Mouse (Mus musculus) spleen, adult 10 weeks (tissue): ENCODE measurements around the gene Slbp. TPM values are rescaled to one million over a fixed set of nuclear protein-coding genes. Genes with fewer than 3 reads are reported as not detected.

Source experiments
- polyA plus RNA-seq: library from polyadenylated mRNA; stranded (reverse); fragments of 350-450 nt; fragmentation: Illumina TruSeq; extraction: RNeasy Lipid Tissue Mini Kit (QIAGEN cat#74804); gene quantifications from one replicate; pipeline ENCODE4 v1.2.3, GENCODE M21; 2015; ENCODE audit warnings: low replicate concordance; ENCODE audit not compliant: insufficient read depth

Gene Slbp
- 110 TPM for polyA plus RNA-seq

DNA sequence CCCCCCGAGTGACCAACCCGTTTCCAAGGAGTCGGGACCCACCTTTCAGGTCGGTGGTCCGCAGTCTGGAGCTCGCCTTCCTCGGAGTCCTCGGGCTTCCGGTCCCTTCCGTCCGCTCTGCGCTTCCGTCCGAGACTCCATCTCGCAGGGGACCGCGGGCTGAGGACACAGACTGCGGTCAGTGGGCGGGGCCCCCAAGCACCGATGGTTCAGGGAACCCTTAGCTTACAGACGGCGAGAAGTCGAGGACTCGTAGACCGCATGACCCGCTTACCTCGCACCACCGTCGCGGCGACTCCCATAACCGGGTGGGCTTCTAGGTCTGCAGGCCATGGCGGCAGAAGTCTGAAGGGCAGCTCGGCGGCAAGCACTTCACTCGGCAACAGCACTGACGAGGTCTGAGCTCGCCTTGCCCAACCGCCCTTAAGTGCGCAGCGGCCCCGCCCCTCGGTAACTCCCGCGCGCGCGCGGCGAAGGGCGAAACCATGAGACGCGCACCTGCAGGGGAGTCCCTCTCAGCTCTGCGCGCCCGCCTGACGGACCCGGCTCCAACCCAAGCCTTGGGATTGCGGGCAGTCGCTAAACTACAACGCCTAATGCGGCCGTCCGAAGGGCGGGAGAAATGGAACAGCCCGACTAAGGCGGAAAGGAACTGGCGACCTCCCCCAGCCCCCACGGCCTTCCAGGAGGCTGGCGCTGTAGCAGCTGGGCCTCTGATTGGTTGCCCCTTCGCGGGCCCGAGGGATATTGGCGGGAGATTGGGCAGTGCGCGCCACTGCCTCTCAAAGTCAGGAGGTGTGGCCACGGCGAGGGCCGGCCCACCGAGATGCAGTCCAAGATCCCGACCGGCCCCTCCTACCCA lies at the start of gene Slbp:
Slbp (minus strand) TSS at position 654 of the 862 bp plus-strand sequence.

DNA sequence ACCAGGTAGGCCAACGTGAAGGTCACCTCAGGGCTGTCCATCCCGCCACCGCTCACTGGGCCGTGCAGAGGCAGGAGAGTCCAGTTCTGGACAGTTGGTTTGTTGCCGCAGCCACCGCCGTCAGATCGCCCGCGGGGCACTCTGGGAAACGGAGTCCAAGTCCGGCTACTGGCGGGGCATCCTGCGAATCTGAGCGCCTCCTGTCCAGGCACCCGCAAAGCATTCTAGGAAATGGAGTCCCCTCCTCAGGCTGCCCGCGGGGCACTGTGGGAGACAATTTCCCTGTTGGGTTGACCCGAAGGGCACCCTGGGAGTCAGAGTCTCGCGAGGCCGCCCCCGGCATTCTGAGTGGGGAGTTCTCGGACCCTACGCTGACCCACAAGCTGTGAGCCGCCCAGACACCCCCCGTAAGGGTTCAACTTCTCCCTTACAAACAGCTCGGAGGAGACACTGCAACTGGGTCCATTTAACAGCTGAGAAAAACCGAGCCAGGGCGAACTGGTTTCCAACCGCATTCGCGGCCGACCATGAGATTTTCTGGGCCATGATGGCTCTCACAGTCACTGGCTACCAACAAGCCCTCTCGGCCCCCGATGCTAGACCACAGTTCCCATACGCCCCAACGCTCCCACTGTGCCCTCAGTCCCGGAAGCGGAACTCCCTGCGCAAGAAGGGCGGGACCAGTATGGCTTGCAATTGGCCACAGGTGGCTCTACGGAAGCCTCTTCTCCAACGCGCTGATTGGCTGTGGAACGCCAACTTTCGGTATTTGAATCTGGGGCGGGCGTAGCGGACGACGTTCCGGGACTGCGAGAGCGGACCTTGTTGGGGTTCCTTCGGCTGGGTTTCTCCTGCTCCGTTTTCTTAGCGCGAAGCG lies 5.7 kb upstream of the Slbp start, which contains the start of the genes Tacc3 and Tmem129:
Tacc3 (plus strand) TSS at position 342 of the 877 bp plus-strand sequence.
Tmem129 (minus strand) TSS at position 630 of the 877 bp plus-strand sequence.

DNA sequence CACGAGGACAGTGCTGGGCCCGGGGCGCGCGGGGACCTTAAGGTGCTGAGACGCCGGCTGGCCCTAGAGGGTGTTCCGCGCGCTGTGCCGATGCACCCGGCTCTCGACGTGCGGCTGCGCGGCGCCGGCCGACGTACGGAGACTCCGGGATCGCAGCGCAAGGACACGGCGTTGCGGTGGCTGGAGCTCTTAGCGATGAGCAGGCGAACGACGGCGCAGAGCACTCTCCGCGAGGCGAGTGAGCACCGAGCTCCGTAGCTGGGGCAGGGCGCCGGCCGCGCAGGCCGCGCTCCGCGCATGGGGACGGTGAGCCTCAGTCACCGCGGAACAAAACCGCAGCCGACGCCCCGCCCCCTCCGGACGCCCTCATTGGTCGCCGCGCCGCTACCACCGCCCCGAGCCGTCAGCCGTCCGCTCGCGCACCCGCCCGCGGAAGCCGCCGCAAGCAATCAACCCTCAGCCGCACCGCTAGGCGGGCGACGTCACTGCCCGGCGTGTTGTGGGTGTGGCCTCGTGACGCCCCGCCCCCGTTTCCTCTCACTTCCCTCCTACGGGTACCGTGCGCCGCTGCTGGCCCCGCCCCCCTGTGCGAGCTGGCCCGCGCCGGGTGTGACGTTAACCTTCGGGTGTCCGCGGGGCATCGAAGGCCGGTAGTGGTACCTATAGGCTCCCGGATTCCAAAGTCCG lies 22.9 kb downstream of the Slbp start, which contains the start of the genes Fam53a and Gm9903:
Fam53a (minus strand) TSS at position 335 of the 687 bp plus-strand sequence.
Gm9903 (plus strand) TSS at position 625 of the 687 bp plus-strand sequence.

Other genes with a start within 250 kb of the Slbp start
- not detected for gene Nkx1-1, start 218.6 kb downstream of the Slbp start, polyA plus RNA-seq
- 26.7 TPM for gene Fam53a, start 22.9 kb downstream of the Slbp start, polyA plus RNA-seq
- 0.70 TPM for gene Gm9903, start 22.6 kb downstream of the Slbp start, polyA plus RNA-seq
- 29.7 TPM for gene Tacc3, start 5.6 kb upstream of the Slbp start, polyA plus RNA-seq
- 19.8 TPM for gene Tmem129, start 5.8 kb upstream of the Slbp start, polyA plus RNA-seq
- gene Fgfr3, start 69.1 kb upstream of the Slbp start, polyA plus RNA-seq: 9.2 TPM
- 17.3 TPM for gene Letm1, start 130.2 kb upstream of the Slbp start, polyA plus RNA-seq
- 53.3 TPM for gene Nsd2, start 168.2 kb upstream of the Slbp start, polyA plus RNA-seq